10 mouse cellular contexts compared by ENCODE assay signal in genomic region chr15:94444437-94445136, GRCm38 (mm10). TPM values are rescaled to one million over a fixed set of nuclear protein-coding genes. Genes with fewer than 3 reads are reported as not detected.
DNase-seq lines count a peak whose midpoint lies in the region; ATAC-seq lines count a peak whose summit lies in the region.
"Had no signal": no experiment of that assay in that cellular context is flagged by ENCODE, and none has a peak within 500 bp of the region (broad histone marks: within the 10 kb centered on the region; RNA-seq: fewer than 3 reads in every experiment).

No protein-coding gene starts in this region.

- no peaks in the 10 kb centered on the region for H3K36me3 ChIP-seq in lung, embryonic 16.5 days (ENCODE audit: control insufficient read depth, insufficient read depth, low read length)
- no peaks in the 10 kb centered on the region for H3K36me3 ChIP-seq in embryonic facial prominence, embryonic 14.5 days (ENCODE audit: control insufficient read depth, insufficient read depth, low read length)
- H3K36me3 ChIP-seq in neural tube, embryonic 15.5 days = no peaks in the 10 kb centered on the region

- peak overlapping the region; percentile 80 for H3K27ac ChIP-seq in lung, embryonic 16.5 days (ENCODE audit: low read length)
- peak overlapping the region; percentile 82 for H3K27ac ChIP-seq in embryonic facial prominence, embryonic 14.5 days (replicated peaks; ENCODE audit: low read depth, low read length)
- H3K27ac ChIP-seq in neural tube, embryonic 15.5 days (replicated peaks) = 0 out of 2 replicates have a peak overlapping the region, but pooled peaks have one; percentile 1

- no peak overlapping the region for H3K4me2 ChIP-seq in lung, embryonic 16.5 days (ENCODE audit: low read depth, low read length)
- no peak overlapping the region; the same call in 1 of the 2 replicates for H3K4me2 ChIP-seq in embryonic facial prominence, embryonic 14.5 days (ENCODE audit: low read depth, low read length)
- no peak overlapping the region for H3K4me2 ChIP-seq in neural tube, embryonic 15.5 days

- H3K4me1 ChIP-seq in lung, embryonic 16.5 days (replicated peaks; ENCODE audit: control insufficient read depth, insufficient read depth, low read length) = peaks cover 9% of the 10 kb centered on the region
- H3K4me1 ChIP-seq in embryonic facial prominence, embryonic 14.5 days (ENCODE audit: control insufficient read depth, insufficient read depth, low read length) = peaks cover 23% of the 10 kb centered on the region
- peaks cover 4% of the 10 kb centered on the region; the same call in 1 of the 2 replicates for H3K4me1 ChIP-seq in neural tube, embryonic 15.5 days

- 25% methylated on average over 8 of the region's 8 CpGs for WGBS in lung, embryonic 16.5 days
- WGBS in embryonic facial prominence, embryonic 14.5 days = 23% methylated on average over 8 of the region's 8 CpGs
- 54% methylated on average over 8 of the region's 8 CpGs for WGBS in neural tube, embryonic 15.5 days

- no peaks in the 10 kb centered on the region for H3K27me3 ChIP-seq in lung, embryonic 16.5 days (ENCODE audit: control insufficient read depth, insufficient read depth, low read depth, low read length)
- no peaks in the 10 kb centered on the region for H3K27me3 ChIP-seq in embryonic facial prominence, embryonic 14.5 days (replicated peaks; ENCODE audit: control insufficient read depth, insufficient read depth, low read length)
- no peaks in the 10 kb centered on the region for H3K27me3 ChIP-seq in neural tube, embryonic 15.5 days (replicated peaks)

- H3K9me3 ChIP-seq in lung, embryonic 16.5 days (ENCODE audit: control insufficient read depth, low read length) = no peaks in the 10 kb centered on the region
- H3K9me3 ChIP-seq in embryonic facial prominence, embryonic 14.5 days (ENCODE audit: control insufficient read depth, low read length) = no peaks in the 10 kb centered on the region
- no peaks in the 10 kb centered on the region for H3K9me3 ChIP-seq in neural tube, embryonic 15.5 days (replicated peaks)

- H3K9ac ChIP-seq in lung, embryonic 16.5 days (ENCODE audit: low read length) = no peak overlapping the region
- no peak overlapping the region for H3K9ac ChIP-seq in embryonic facial prominence, embryonic 14.5 days (ENCODE audit: low read depth, low read length)
- no peak overlapping the region for H3K9ac ChIP-seq in neural tube, embryonic 15.5 days (replicated peaks)

- H3K4me3 ChIP-seq in lung, embryonic 16.5 days (ENCODE audit: low read length) = no peak overlapping the region
- H3K4me3 ChIP-seq in embryonic facial prominence, embryonic 14.5 days (ENCODE audit: low read depth, low read length) = no peak overlapping the region
- no peak overlapping the region for H3K4me3 ChIP-seq in neural tube, embryonic 15.5 days (replicated peaks)
- H3K4me3 ChIP-seq: erythroblast, embryonic 14.5 days had no signal

- ATAC-seq in lung, embryonic 16.5 days (ENCODE audit: low read depth) = peak; percentile 88
- ATAC-seq in embryonic facial prominence, embryonic 14.5 days (ENCODE audit: low read depth) = peak; percentile 62
- no peak for ATAC-seq in neural tube, embryonic 15.5 days (ENCODE audit: low FRiP score)

- no peak for DNase-seq in lung, adult 18-20 months
- DNase-seq in embryonic facial prominence, embryonic 14.5 days (ENCODE audit: low spot score) = peak; percentile 82
- DNase-seq in kidney, postnatal 14 days = peak; percentile 19
- DNase-seq in adrenal gland, adult 2 months = no peak
- no peak for DNase-seq in cerebellum, adult 8-10 months
- DNase-seq in spleen, adult 18-20 months = no peak

RNA-seq across cellular contexts. Expression of gene Adamts20, which starts 20.6 kb away (rescaled TPM):
- polyA plus RNA-seq in lung, embryonic 16.5 days (2015; fragmentation: Nextera tagmentation; extraction: Ambion mirVana) = 1.3 and 1.6 TPM in 2 replicates
- polyA plus RNA-seq in embryonic facial prominence, embryonic 14.5 days (2014; fragmentation: Nextera tagmentation; extraction: Ambion mirVana) = 8.4 and 9.7 TPM in 2 replicates
- 4.1 and 5.5 TPM in 2 replicates for polyA plus RNA-seq in neural tube, embryonic 15.5 days (2015; fragmentation: Nextera tagmentation; extraction: Ambion mirVana)
- 1 to 10 TPM; 1.0 to 1.7 TPM for total RNA-seq in adrenal gland, adult 2 months (2021)
- polyA plus RNA-seq in adrenal gland, adult 2 months (2012; rRNA removed) = 0.47 and 0.86 TPM in 2 replicates
- polyA plus RNA-seq: erythroblast, embryonic 14.5 days; small intestine, adult 2 months had no signal

Comparison
In these comparisons a context has a peak if more than half of its experiments do, and no peak if none do; other contexts are left out.
1. H3K27ac ChIP-seq: peak in every context shown above with its lines; median percentile 82 in embryonic facial prominence, embryonic 14.5 days; 80 in lung, embryonic 16.5 days; 1 in neural tube, embryonic 15.5 days.
2. DNase-seq: peak in embryonic facial prominence, embryonic 14.5 days (single experiment) and kidney, postnatal 14 days (single experiment); none in lung, adult 18-20 months (0 of 2), adrenal gland, adult 2 months (single experiment), cerebellum, adult 8-10 months (single experiment) and spleen, adult 18-20 months (0 of 2).